Mouse (Mus musculus) testis, adult 2 months (tissue): ENCODE results near the gene Gm17087.

Experiments
- CTCF ChIP-seq: fragments of 200-500 bp; IDR thresholded peaks from 2 replicates; pipeline ENCODE4 v1.5.1; 2012; ENCODE audit warnings: low read depth, mild to moderate bottlenecking, inconsistent platforms, low read length, moderate library complexity; ENCODE audit not compliant: control insufficient read depth, insufficient read depth, insufficient replicate concordance
- POLR2A ChIP-seq: fragments of 200-500 bp; IDR thresholded peaks from 2 replicates; pipeline ENCODE4 v1.6.1; 2012; ENCODE audit warnings: low read depth, mild to moderate bottlenecking, inconsistent platforms, low read length, moderate library complexity; ENCODE audit not compliant: control insufficient read depth

DNA sequence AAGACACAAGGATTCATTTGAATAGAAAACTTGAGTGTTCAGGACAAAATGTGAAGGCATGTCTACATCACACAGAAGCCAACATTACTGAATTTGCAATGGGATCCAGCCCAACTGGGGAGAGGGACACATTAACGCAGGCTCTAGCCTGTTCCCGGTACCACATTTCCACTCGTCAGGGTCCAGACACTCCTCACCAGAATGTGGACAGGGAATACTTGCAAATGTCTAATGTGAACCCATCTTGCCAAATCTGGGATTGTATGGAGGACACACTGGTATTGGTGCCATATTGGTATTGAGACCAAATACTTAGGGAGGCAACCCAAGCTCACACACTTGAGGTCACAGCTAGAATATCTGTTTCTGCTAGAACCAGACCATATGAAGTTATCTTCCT, 36.2 kb upstream of the Gm17087 start:
- TF ChIP-seq POLR2A (no peak), CTCF (no peak)
